Mouse (Mus musculus) cerebellum, postnatal 14 days (tissue): ENCODE measurements around the gene Lkaaear1.

Experiments
- DNase-seq, 2 experiments: peaks; one replicate each; pipeline ENCODE4 v3.0.0; 2021; ENCODE audit warnings: mixed read lengths in 2 of 2

Lkaaear1 gene

GRCm38 (mm10) chr2:181653065-181653464 is 45.2 kb downstream of the Lkaaear1 start:
- no peak for DNase-seq

GRCm38 (mm10) chr2:181648926-181649325 is 49.3 kb downstream of the Lkaaear1 start:
- peak; percentile 42 to 45 for DNase-seq
